Mouse (Mus musculus) E14TG2a.4 (cell line): ENCODE data around the gene Snhg11.

Experiments used
- CTCF ChIP-seq: conservative IDR thresholded peaks from 2 replicates; pipeline ENCODE4 v1.5.1; 2014; ENCODE audit warnings: low read length
- NANOG ChIP-seq: IDR thresholded peaks from 2 replicates; pipeline ENCODE4 v1.6.1; 2014; ENCODE audit warnings: borderline replicate concordance, low read length, mixed read lengths
- POU5F1 ChIP-seq: IDR thresholded peaks from 2 replicates; pipeline ENCODE4 v1.6.1; 2014; ENCODE audit warnings: low read length, borderline replicate concordance

GRCm38 (mm10) chr2:158347868-158348267 lies 27.6 kb upstream of the Snhg11 start:
- TF ChIP-seq CTCF = peak; percentile 93
- TF ChIP-seq NANOG = no peak
- no peak for TF ChIP-seq POU5F1
